17 mouse cellular contexts compared by ENCODE assay signal in genomic region chr12:75740451-75740850, GRCm38 (mm10).
"Had no signal": no experiment of that assay in that cellular context is flagged by ENCODE, and none has a peak within 500 bp of the region (broad histone marks: within the 10 kb centered on the region; RNA-seq: fewer than 3 reads in every experiment).

No protein-coding gene starts in this region.

- H3K9me3 ChIP-seq: liver, embryonic 15.5 days; lung, embryonic 15.5 days; megakaryocyte, embryonic 14.5 days; midbrain, embryonic 12.5 days; midbrain, embryonic 15.5 days; neural tube, embryonic 12.5 days had no signal

- H3K4me1 ChIP-seq: midbrain, embryonic 12.5 days; midbrain, embryonic 15.5 days; neural tube, embryonic 12.5 days had no signal

- ATAC-seq: liver, postnatal 0 days; lung, postnatal 0 days; midbrain, embryonic 15.5 days had no signal

- H3K27me3 ChIP-seq: liver, embryonic 15.5 days; lung, embryonic 15.5 days; midbrain, embryonic 15.5 days had no signal

- H3K4me2 ChIP-seq: liver, embryonic 15.5 days; lung, embryonic 15.5 days; midbrain, embryonic 12.5 days; midbrain, embryonic 15.5 days; neural tube, embryonic 12.5 days had no signal

- H3K4me3 ChIP-seq: liver, embryonic 15.5 days; lung, embryonic 15.5 days; megakaryocyte, embryonic 14.5 days; midbrain, embryonic 12.5 days; midbrain, embryonic 15.5 days; neural tube, embryonic 12.5 days had no signal

- DNase-seq: liver, postnatal 0 days; lung, adult 2 months; lung, postnatal 14 days; lung, postnatal 36 days; right cerebral cortex, postnatal 14 days; spleen, adult 18-20 months; thymus, adult 18-20 months; thymus, postnatal 25 days; thymus, postnatal 4 days had no signal

- H3K9ac ChIP-seq: liver, embryonic 15.5 days; liver, postnatal 0 days; lung, embryonic 15.5 days; midbrain, embryonic 12.5 days; midbrain, embryonic 15.5 days; neural tube, embryonic 12.5 days had no signal

- H3K27ac ChIP-seq: liver, embryonic 15.5 days; lung, embryonic 15.5 days; macrophage; midbrain, embryonic 12.5 days; midbrain, embryonic 15.5 days; neural tube, embryonic 12.5 days had no signal

- H3K36me3 ChIP-seq: liver, embryonic 15.5 days; lung, embryonic 15.5 days; midbrain, embryonic 12.5 days; midbrain, embryonic 15.5 days; neural tube, embryonic 12.5 days had no signal
